In genomic region chr3:103792566-103792965, GRCm38 (mm10) we compare ENCODE assay signal across 26 mouse cellular contexts. TPM values are rescaled to one million over a fixed set of nuclear protein-coding genes. Genes with fewer than 3 reads are reported as not detected.
DNase-seq lines count a peak whose midpoint lies in the region; ATAC-seq and TF ChIP-seq lines count a peak whose summit lies in the region.
"Had no signal": no experiment of that assay in that cellular context is flagged by ENCODE, and none has a peak within 500 bp of the region (broad histone marks: within the 10 kb centered on the region; RNA-seq: fewer than 3 reads in every experiment).

No protein-coding gene starts in this region.

- no peak for TF ChIP-seq CTCF in liver, embryonic 14.5 days (IDR thresholded peaks at IDR 0.05; ENCODE audit: low read depth)

- H3K27ac ChIP-seq in kidney, embryonic 15.5 days: no peak overlapping the region
- peak overlapping the region; percentile 95 for H3K27ac ChIP-seq in liver, embryonic 14.5 days
- H3K27ac ChIP-seq: embryonic facial prominence, embryonic 13.5 days; hindbrain, embryonic 14.5 days; limb, embryonic 12.5 days; stomach, postnatal 0 days had no signal

- TF ChIP-seq EP300 in liver, embryonic 14.5 days (IDR thresholded peaks at IDR 0.05; ENCODE audit: low read depth): no peak

- ATAC-seq in erythroblast, adult 5-6 weeks (replicated peaks; ENCODE audit: low FRiP score, poor library complexity, severe bottlenecking): no peak
- no peak for ATAC-seq in kidney, embryonic 15.5 days (replicated peaks; ENCODE audit: low FRiP score)
- ATAC-seq in liver, embryonic 14.5 days (ENCODE audit: insufficient read depth): no peak
- ATAC-seq: forebrain, embryonic 14.5 days; inflammation-experienced regulatory T-cells, adult 6 months; midbrain, embryonic 13.5 days had no signal

- 71% methylated on average over 1 of the region's 1 CpGs for WGBS in kidney, embryonic 15.5 days
- 77% methylated on average over 1 of the region's 1 CpGs for WGBS in liver, embryonic 14.5 days (ENCODE audit: insufficient replicate concordance)

- DNase-seq in heart, adult 8-10 months (ENCODE audit: low spot score): peak; percentile 78
- DNase-seq in heart, postnatal 14 days: no peak
- DNase-seq in kidney, adult 9 months: peak; percentile 39
- no peak for DNase-seq in liver, embryonic 14.5 days (ENCODE audit: low read depth in 3 of 3, low spot score in 3 of 3)
- no peak for DNase-seq in natural killer cell, adult 2 months (ENCODE audit: low spot score in 2 of 2)
- DNase-seq: adrenal gland, postnatal 10 days; cerebellum, adult 8-10 months; cerebellum, postnatal 36 days; embryo, embryonic 11 days; kidney, adult 8-10 months; kidney, postnatal 4 days; lung, embryonic 14.5 days; right cerebral cortex, postnatal 14 days; thymus, postnatal 14 days had no signal

- no peak overlapping the region for H3K9ac ChIP-seq in kidney, embryonic 15.5 days
- H3K9ac ChIP-seq in liver, embryonic 14.5 days (replicated peaks): peak overlapping the region; percentile 28; the same call in 1 of the 2 replicates
- H3K9ac ChIP-seq: embryonic facial prominence, embryonic 13.5 days; limb, embryonic 12.5 days; lung, embryonic 14.5 days had no signal

- no peaks in the 10 kb centered on the region for H3K27me3 ChIP-seq in erythroblast, embryonic 14.5 days (ENCODE audit: control insufficient read depth)
- peaks cover 19% of the 10 kb centered on the region; the same call in 1 of the 2 replicates for H3K27me3 ChIP-seq in kidney, embryonic 15.5 days
- no peaks in the 10 kb centered on the region for H3K27me3 ChIP-seq in liver, embryonic 14.5 days (ENCODE audit: control insufficient read depth, insufficient read depth, low read length)
- H3K27me3 ChIP-seq: embryonic facial prominence, embryonic 13.5 days; limb, embryonic 12.5 days had no signal

- H3K4me2 ChIP-seq in kidney, embryonic 15.5 days: no peak overlapping the region
- peak overlapping the region; percentile 88 for H3K4me2 ChIP-seq in liver, embryonic 14.5 days (ENCODE audit: low read depth)

- H3K4me1 ChIP-seq in erythroblast, embryonic 14.5 days (ENCODE audit: control insufficient read depth): peaks cover 77% of the 10 kb centered on the region
- H3K4me1 ChIP-seq in kidney, embryonic 15.5 days: peaks cover 23% of the 10 kb centered on the region
- peaks cover 42 to 55% of the 10 kb centered on the region in 2 experiments for H3K4me1 ChIP-seq in liver, embryonic 14.5 days (replicated peaks; ENCODE audit: control insufficient read depth in 2 of 2, insufficient read depth in 2 of 2, low read length in 1 of 2)

- intact Hi-C loops in heart, postnatal 14 days (cut with DNase I): no loop called here

- H3K9me3 ChIP-seq in erythroblast, embryonic 14.5 days (ENCODE audit: control insufficient read depth, low read length): no peaks in the 10 kb centered on the region
- no peaks in the 10 kb centered on the region for H3K9me3 ChIP-seq in kidney, embryonic 15.5 days (replicated peaks)
- H3K9me3 ChIP-seq in liver, embryonic 14.5 days (ENCODE audit: control insufficient read depth, low read length): no peaks in the 10 kb centered on the region
- H3K9me3 ChIP-seq: embryonic facial prominence, embryonic 13.5 days; limb, embryonic 12.5 days; midbrain, embryonic 13.5 days had no signal

- peaks cover 17% of the 10 kb centered on the region for H3K36me3 ChIP-seq in erythroblast, embryonic 14.5 days (ENCODE audit: control insufficient read depth)
- no peaks in the 10 kb centered on the region for H3K36me3 ChIP-seq in kidney, embryonic 15.5 days
- H3K36me3 ChIP-seq in liver, embryonic 14.5 days (replicated peaks; ENCODE audit: control insufficient read depth, insufficient read depth, low read depth): no peaks in the 10 kb centered on the region; the same call in 1 of the 2 replicates
- H3K36me3 ChIP-seq: embryonic facial prominence, embryonic 13.5 days; limb, embryonic 12.5 days; midbrain, embryonic 13.5 days had no signal

- peak overlapping the region; percentile 40 for H3K4me3 ChIP-seq in erythroblast, embryonic 14.5 days (replicated peaks)
- H3K4me3 ChIP-seq in kidney, embryonic 15.5 days (replicated peaks): no peak overlapping the region
- H3K4me3 ChIP-seq in liver, embryonic 14.5 days (ENCODE audit: insufficient read depth in 1 of 2, low read depth in 2 of 2, low read length in 2 of 2): no peak overlapping the region

RNA-seq across cellular contexts. Expression of gene Hipk1, which starts 1.2 kb away (rescaled TPM):
- polyA plus RNA-seq in erythroblast, embryonic 14.5 days (2012): 5.7 and 7.4 TPM in 2 replicates
- 491 and 663 TPM in 2 replicates for total RNA-seq in erythroblast, adult 5-6 weeks (2015; ENCODE audit: low replicate concordance)
- total RNA-seq in erythroblast, adult 5-6 weeks (2017; ENCODE audit: low replicate concordance): 744 and 752 TPM in 2 replicates
- 100 to 1,000 TPM in 1 of 4 experiments, 10 to 100 TPM in 3; 83.0 to 105 (median 93.9) TPM for total RNA-seq in heart, adult 8-10 months (2022)
- total RNA-seq in heart, postnatal 14 days (2021): 100 to 1,000 TPM; 113 to 115 TPM
- polyA plus RNA-seq in kidney, embryonic 15.5 days (2015; fragmentation: Nextera tagmentation; extraction: Ambion mirVana): 10.6 and 11.0 TPM in 2 replicates
- polyA plus RNA-seq in liver, embryonic 14.5 days (2012; rRNA removed): 22.4 and 22.7 TPM in 2 replicates
- polyA plus RNA-seq in liver, embryonic 14.5 days (2014; fragmentation: Nextera tagmentation; extraction: Ambion mirVana): 17.1 and 18.9 TPM in 2 replicates

RNA-seq across cellular contexts. Expression of gene Dclre1b, which starts 16.7 kb away (rescaled TPM):
- 1.1 and 1.2 TPM in 2 replicates for polyA plus RNA-seq in erythroblast, embryonic 14.5 days (2012)
- 22.5 and 24.5 TPM in 2 replicates for total RNA-seq in erythroblast, adult 5-6 weeks (2015; ENCODE audit: low replicate concordance)
- 14.1 and 19.1 TPM in 2 replicates for total RNA-seq in erythroblast, adult 5-6 weeks (2017; ENCODE audit: low replicate concordance)
- 1 to 10 TPM; 5.3 to 9.6 (median 7.2) TPM for total RNA-seq in heart, adult 8-10 months (2022)
- 10 to 100 TPM; 11.7 to 12.7 TPM for total RNA-seq in heart, postnatal 14 days (2021)
- 25.1 and 28.3 TPM in 2 replicates for polyA plus RNA-seq in kidney, embryonic 15.5 days (2015; fragmentation: Nextera tagmentation; extraction: Ambion mirVana)
- polyA plus RNA-seq in liver, embryonic 14.5 days (2012; rRNA removed): 9.7 and 11.5 TPM in 2 replicates
- polyA plus RNA-seq in liver, embryonic 14.5 days (2014; fragmentation: Nextera tagmentation; extraction: Ambion mirVana): 24.9 and 27.4 TPM in 2 replicates

RNA-seq across cellular contexts. Expression of gene Ap4b1, which starts 16.8 kb away (rescaled TPM):
- 0.12 and 0.16 TPM in 2 replicates for polyA plus RNA-seq in erythroblast, embryonic 14.5 days (2012)
- 56.9 and 81.1 TPM in 2 replicates for total RNA-seq in erythroblast, adult 5-6 weeks (2015; ENCODE audit: low replicate concordance)
- 82.4 and 103 TPM in 2 replicates for total RNA-seq in erythroblast, adult 5-6 weeks (2017; ENCODE audit: low replicate concordance)
- total RNA-seq in heart, adult 8-10 months (2022): 10 to 100 TPM; 14.0 to 16.6 (median 15.9) TPM
- total RNA-seq in heart, postnatal 14 days (2021): 10 to 100 TPM; 12.7 to 13.9 TPM
- 18.9 and 19.6 TPM in 2 replicates for polyA plus RNA-seq in kidney, embryonic 15.5 days (2015; fragmentation: Nextera tagmentation; extraction: Ambion mirVana)
- polyA plus RNA-seq in liver, embryonic 14.5 days (2012; rRNA removed): 11.0 and 11.4 TPM in 2 replicates
- 12.8 and 15.3 TPM in 2 replicates for polyA plus RNA-seq in liver, embryonic 14.5 days (2014; fragmentation: Nextera tagmentation; extraction: Ambion mirVana)

RNA-seq across cellular contexts. Expression of gene Gm43064, which starts 16.8 kb away (rescaled TPM):
- 0.26 and 0.65 TPM in 2 replicates for polyA plus RNA-seq in erythroblast, embryonic 14.5 days (2012)
- 11.5 and 30.2 TPM in 2 replicates for total RNA-seq in erythroblast, adult 5-6 weeks (2015; ENCODE audit: low replicate concordance)
- 4.9 and 28.2 TPM in 2 replicates for total RNA-seq in erythroblast, adult 5-6 weeks (2017; ENCODE audit: low replicate concordance)
- not detected for total RNA-seq in heart, adult 8-10 months (2022)
- total RNA-seq in heart, postnatal 14 days (2021): under 1 TPM; 0.12 TPM
- polyA plus RNA-seq in kidney, embryonic 15.5 days (2015; fragmentation: Nextera tagmentation; extraction: Ambion mirVana): 0.27 and 0.30 TPM in 2 replicates
- polyA plus RNA-seq in liver, embryonic 14.5 days (2012; rRNA removed): 0.48 and 1.6 TPM in 2 replicates
- 0.10 and 0.34 TPM in 2 replicates for polyA plus RNA-seq in liver, embryonic 14.5 days (2014; fragmentation: Nextera tagmentation; extraction: Ambion mirVana)
- total RNA-seq: monocyte, adult 5-6 weeks had no signal
- polyA plus RNA-seq: midbrain, embryonic 13.5 days had no signal

RNA-seq across cellular contexts. Expression of gene Bcl2l15, which starts 39.8 kb away (rescaled TPM):
- polyA plus RNA-seq in erythroblast, embryonic 14.5 days (2012): 0.06 and 0.15 TPM in 2 replicates
- total RNA-seq in erythroblast, adult 5-6 weeks (2015; ENCODE audit: low replicate concordance): 26.8 and 28.8 TPM in 2 replicates
- 38.9 and 50.0 TPM in 2 replicates for total RNA-seq in erythroblast, adult 5-6 weeks (2017; ENCODE audit: low replicate concordance)
- total RNA-seq in heart, adult 8-10 months (2022): not detected
- total RNA-seq in heart, postnatal 14 days (2021): not detected
- 0.14 and 0.17 TPM in 2 replicates for polyA plus RNA-seq in kidney, embryonic 15.5 days (2015; fragmentation: Nextera tagmentation; extraction: Ambion mirVana)
- 2.0 and 3.2 TPM in 2 replicates for polyA plus RNA-seq in liver, embryonic 14.5 days (2012; rRNA removed)
- polyA plus RNA-seq in liver, embryonic 14.5 days (2014; fragmentation: Nextera tagmentation; extraction: Ambion mirVana): 1.5 and 1.7 TPM in 2 replicates
- polyA plus RNA-seq: forebrain, embryonic 14.5 days; limb, embryonic 12.5 days; lung, embryonic 14.5 days; neural tube, embryonic 11.5 days had no signal

Comparison
In these comparisons a context has a peak if more than half of its experiments do, and no peak if none do; other contexts are left out.
1. DNase-seq: peak in heart, adult 8-10 months (single experiment) and kidney, adult 9 months (single experiment); none in heart, postnatal 14 days (0 of 2), liver, embryonic 14.5 days (0 of 3) and natural killer cell, adult 2 months (0 of 2).
2. RNA of gene Hipk1, which starts 1.2 kb away (total RNA-seq): 491 to 752 TPM in erythroblast, adult 5-6 weeks; 113 to 115 TPM in heart, postnatal 14 days and 83.0 to 105 TPM in heart, adult 8-10 months; every median in the first group is over 4 times any median in the second.